In the genomic region with DNA sequence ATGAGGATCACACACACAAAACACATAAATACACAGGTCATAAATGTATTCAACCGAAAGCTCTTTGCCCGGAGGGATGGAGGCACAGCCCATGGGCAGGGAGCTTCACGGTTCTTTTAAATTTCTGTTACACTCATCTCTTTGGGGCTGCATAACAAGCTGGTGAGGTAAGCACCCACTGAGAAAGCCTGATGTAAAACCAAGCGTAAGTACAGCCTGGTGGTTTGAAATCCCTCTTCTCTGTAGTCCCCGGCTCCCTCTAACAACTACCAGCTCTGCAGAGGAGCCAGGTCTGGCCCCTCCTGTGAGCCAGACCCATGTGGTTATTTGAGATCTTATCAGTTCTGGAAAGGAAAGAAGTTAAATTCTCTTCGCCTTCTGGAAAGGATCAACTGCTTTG, we compare ENCODE assay signal across 15 mouse cellular contexts. TPM values are rescaled to one million over a fixed set of nuclear protein-coding genes. Genes with fewer than 3 reads are reported as not detected.
A peak's percentile ranks its signal among the peaks of the same experiment; 100 is the strongest.
DNase-seq lines count a peak whose midpoint lies in the region; ATAC-seq and TF ChIP-seq lines count a peak whose summit lies in the region.
"Had no signal": no experiment of that assay in that cellular context is flagged by ENCODE, and none has a peak within 500 bp of the region (broad histone marks: within the 10 kb centered on the region; RNA-seq: fewer than 3 reads in every experiment).

No protein-coding gene starts in this region.

- no peaks in the 10 kb centered on the region for H3K9me3 ChIP-seq in kidney, postnatal 0 days (replicated peaks; ENCODE audit: low read length)
- H3K9me3 ChIP-seq in kidney, embryonic 16.5 days (ENCODE audit: low read length): no peaks in the 10 kb centered on the region
- no peaks in the 10 kb centered on the region for H3K9me3 ChIP-seq in embryonic facial prominence, embryonic 11.5 days (replicated peaks; ENCODE audit: control insufficient read depth, low read length)
- H3K9me3 ChIP-seq in embryonic facial prominence, embryonic 15.5 days (replicated peaks): no peaks in the 10 kb centered on the region
- H3K9me3 ChIP-seq: hindbrain, embryonic 12.5 days; midbrain, embryonic 15.5 days; neural tube, embryonic 12.5 days had no signal

- no peaks in the 10 kb centered on the region for H3K36me3 ChIP-seq in kidney, postnatal 0 days (ENCODE audit: insufficient read depth, low read length)
- H3K36me3 ChIP-seq in kidney, embryonic 16.5 days (ENCODE audit: insufficient read depth, low read length): no peaks in the 10 kb centered on the region
- no peaks in the 10 kb centered on the region for H3K36me3 ChIP-seq in embryonic facial prominence, embryonic 11.5 days (replicated peaks; ENCODE audit: control insufficient read depth, insufficient read depth, low read depth, low read length)
- no peaks in the 10 kb centered on the region for H3K36me3 ChIP-seq in embryonic facial prominence, embryonic 15.5 days
- H3K36me3 ChIP-seq: hindbrain, embryonic 12.5 days; midbrain, embryonic 15.5 days; neural tube, embryonic 12.5 days had no signal

- no peak overlapping the region for H3K27ac ChIP-seq in kidney, postnatal 0 days
- H3K27ac ChIP-seq in kidney, embryonic 16.5 days (ENCODE audit: low read length): no peak overlapping the region
- H3K27ac ChIP-seq in embryonic facial prominence, embryonic 11.5 days (replicated peaks; ENCODE audit: low read depth, low read length): no peak overlapping the region
- H3K27ac ChIP-seq in embryonic facial prominence, embryonic 15.5 days (replicated peaks): no peak overlapping the region
- H3K27ac ChIP-seq: hindbrain, embryonic 12.5 days; midbrain, embryonic 15.5 days; neural tube, embryonic 12.5 days; stomach, postnatal 0 days had no signal

- no peak for ATAC-seq in kidney, postnatal 0 days (replicated peaks; ENCODE audit: low FRiP score, low read depth)
- no peak for ATAC-seq in kidney, embryonic 16.5 days (ENCODE audit: low FRiP score, low TSS enrichment)
- ATAC-seq in embryonic facial prominence, embryonic 11.5 days (replicated peaks; ENCODE audit: insufficient number of reproducible peaks, low FRiP score, low TSS enrichment, low read depth): peak; percentile 81
- ATAC-seq in embryonic facial prominence, embryonic 15.5 days (ENCODE audit: insufficient number of reproducible peaks, low FRiP score, low TSS enrichment, low read depth): peak; percentile 60; the same call in 1 of the 2 replicates
- no peak for ATAC-seq in activated CD4-positive, CD25-positive, alpha-beta regulatory T cell, adult 4 months
- ATAC-seq in granulocyte monocyte progenitor cell, adult 5-6 weeks (replicated peaks; ENCODE audit: poor library complexity, severe bottlenecking): no peak
- ATAC-seq: midbrain, embryonic 15.5 days had no signal

- H3K4me1 ChIP-seq in kidney, postnatal 0 days (replicated peaks; ENCODE audit: insufficient read depth, low read length): 0 out of 2 replicates have a peak, but pooled peaks cover 4% of the 10 kb centered on the region
- H3K4me1 ChIP-seq in kidney, embryonic 16.5 days (ENCODE audit: insufficient read depth, low read length): peaks cover 16% of the 10 kb centered on the region; the same call in 1 of the 2 replicates
- H3K4me1 ChIP-seq in embryonic facial prominence, embryonic 11.5 days (ENCODE audit: control insufficient read depth, insufficient read depth, low read length): no peaks in the 10 kb centered on the region
- peaks cover 17% of the 10 kb centered on the region for H3K4me1 ChIP-seq in embryonic facial prominence, embryonic 15.5 days

- no peak overlapping the region for H3K9ac ChIP-seq in kidney, postnatal 0 days (ENCODE audit: low read depth, low read length)
- no peak overlapping the region for H3K9ac ChIP-seq in kidney, embryonic 16.5 days (replicated peaks; ENCODE audit: low read length)
- no peak overlapping the region for H3K9ac ChIP-seq in embryonic facial prominence, embryonic 11.5 days (replicated peaks; ENCODE audit: low read length)
- no peak overlapping the region for H3K9ac ChIP-seq in embryonic facial prominence, embryonic 15.5 days
- H3K9ac ChIP-seq: hindbrain, embryonic 12.5 days; midbrain, embryonic 15.5 days; neural tube, embryonic 12.5 days had no signal

- WGBS in kidney, postnatal 0 days: 40% methylated on average over 6 of the region's 6 CpGs
- WGBS in kidney, embryonic 16.5 days: 40% methylated on average over 6 of the region's 6 CpGs
- WGBS in embryonic facial prominence, embryonic 11.5 days: 51% methylated on average over 6 of the region's 6 CpGs
- 22% methylated on average over 6 of the region's 6 CpGs for WGBS in embryonic facial prominence, embryonic 15.5 days

- no peaks in the 10 kb centered on the region for H3K27me3 ChIP-seq in kidney, postnatal 0 days (ENCODE audit: insufficient read depth, low read length)
- no peaks in the 10 kb centered on the region for H3K27me3 ChIP-seq in kidney, embryonic 16.5 days (ENCODE audit: insufficient read depth, low read length)
- no peaks in the 10 kb centered on the region for H3K27me3 ChIP-seq in embryonic facial prominence, embryonic 11.5 days (ENCODE audit: control insufficient read depth, insufficient read depth, low read length)
- no peaks in the 10 kb centered on the region for H3K27me3 ChIP-seq in embryonic facial prominence, embryonic 15.5 days
- H3K27me3 ChIP-seq: hindbrain, embryonic 12.5 days; midbrain, embryonic 15.5 days; neural tube, embryonic 12.5 days had no signal

- H3K4me3 ChIP-seq in kidney, postnatal 0 days (replicated peaks; ENCODE audit: low read depth, low read length): no peak overlapping the region
- H3K4me3 ChIP-seq in kidney, embryonic 16.5 days (ENCODE audit: low read length): no peak overlapping the region
- no peak overlapping the region for H3K4me3 ChIP-seq in embryonic facial prominence, embryonic 11.5 days (ENCODE audit: low read depth, low read length)
- no peak overlapping the region for H3K4me3 ChIP-seq in embryonic facial prominence, embryonic 15.5 days (replicated peaks)
- H3K4me3 ChIP-seq: hindbrain, embryonic 12.5 days; midbrain, embryonic 15.5 days; neural tube, embryonic 12.5 days had no signal

- H3K4me2 ChIP-seq in kidney, postnatal 0 days (ENCODE audit: low read length): no peak overlapping the region
- no peak overlapping the region for H3K4me2 ChIP-seq in kidney, embryonic 16.5 days (replicated peaks; ENCODE audit: low read depth, low read length)
- H3K4me2 ChIP-seq in embryonic facial prominence, embryonic 11.5 days (ENCODE audit: low read depth, low read length): no peak overlapping the region
- H3K4me2 ChIP-seq in embryonic facial prominence, embryonic 15.5 days (replicated peaks): no peak overlapping the region
- H3K4me2 ChIP-seq: hindbrain, embryonic 12.5 days; liver, embryonic 11.5 days; midbrain, embryonic 15.5 days; neural tube, embryonic 12.5 days had no signal

- TF ChIP-seq CTCF in kidney, postnatal 0 days (IDR thresholded peaks at IDR 0.05; ENCODE audit: low read depth): no peak

- peak; percentile 33 for DNase-seq in kidney, postnatal 0 days (ENCODE audit: low spot score)
- peak; percentile 68 for DNase-seq in embryonic facial prominence, embryonic 11.5 days (ENCODE audit: low spot score)
- DNase-seq in mesoderm, embryonic 11.5 days (ENCODE audit: low read depth, low spot score): peak; percentile 41
- DNase-seq: cerebellum, postnatal 14 days; gastrocnemius, postnatal 14 days; right cerebral cortex, postnatal 25 days had no signal

RNA-seq across cellular contexts. Expression of gene Gm10260, which starts 31.2 kb away (rescaled TPM):
- 5.5 and 10.3 TPM in 2 replicates for polyA plus RNA-seq in kidney, postnatal 0 days (2015; fragmentation: Nextera tagmentation; extraction: Ambion mirVana)
- 5.6 and 19.7 TPM in 2 replicates for polyA plus RNA-seq in kidney, embryonic 16.5 days (2015; fragmentation: Nextera tagmentation; extraction: Ambion mirVana)
- polyA plus RNA-seq in embryonic facial prominence, embryonic 11.5 days (2014; fragmentation: Nextera tagmentation; extraction: Ambion mirVana): 4.4 and 6.1 TPM in 2 replicates
- 4.7 and 23.6 TPM in 2 replicates for polyA plus RNA-seq in embryonic facial prominence, embryonic 15.5 days (2015; fragmentation: Nextera tagmentation; extraction: Ambion mirVana)
- 10 to 100 TPM in 1 of 2 experiments, 1 to 10 TPM in 1; 8.6 to 23.0 TPM for polyA plus RNA-seq in activated CD4-positive, CD25-positive, alpha-beta regulatory T cell, adult 4 months (2017; shearing (Covaris generic))
- total RNA-seq in granulocyte monocyte progenitor cell, adult 5-6 weeks (2014; fragmentation: Nextera tagmentation): 17.2 and 27.7 TPM in 2 replicates
- total RNA-seq in granulocyte monocyte progenitor cell, adult 5-6 weeks (2017): 26.3 and 38.6 TPM in 2 replicates

Comparison
In these comparisons a context has a peak if more than half of its experiments do, and no peak if none do; other contexts are left out.
1. ATAC-seq: peak in embryonic facial prominence, embryonic 11.5 days (single experiment) and embryonic facial prominence, embryonic 15.5 days (single experiment); none in kidney, postnatal 0 days (single experiment), kidney, embryonic 16.5 days (single experiment), activated CD4-positive, CD25-positive, alpha-beta regulatory T cell, adult 4 months (single experiment) and granulocyte monocyte progenitor cell, adult 5-6 weeks (single experiment).
2. Peak in every context shown above with its lines, with median percentiles within 50 percentile points of each other: DNase-seq.